Mouse (Mus musculus): ENCODE data around the gene Slc15a1. TPM values are rescaled to one million over a fixed set of nuclear protein-coding genes. Genes with fewer than 3 reads are reported as not detected.
"Not testable (repeated sequence)": the region's sequence is repeated elsewhere in the genome, so short reads cannot be mapped to it uniquely, and the experiment has no call there.

Gene Slc15a1
- polyA plus RNA-seq, 1 experiment from 2014 or later = not detected

DNA sequence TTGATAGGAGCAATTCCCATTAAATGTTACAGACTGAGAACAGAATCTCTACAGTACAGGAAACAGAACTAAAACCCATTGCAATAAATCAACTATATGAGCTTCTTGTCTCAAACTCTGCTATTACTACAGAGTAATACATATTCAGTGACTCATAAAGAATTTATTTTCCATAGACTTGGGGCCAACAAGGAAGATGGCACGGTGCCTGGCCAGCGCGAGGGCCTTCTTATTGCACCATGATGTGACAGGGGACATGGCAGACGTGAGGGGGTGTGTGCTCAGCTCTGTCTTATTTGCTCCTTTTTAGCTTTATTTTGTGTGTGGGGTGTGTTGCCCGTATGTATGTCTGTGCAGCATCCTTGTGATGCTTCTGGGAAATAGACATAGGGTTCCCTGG is 87.5 kb downstream of the Slc15a1 start:
- WGBS = 88% methylated on average over 5 of the region's 5 CpGs
- Histone ChIP-seq H3K4me3 (no peak overlapping the region), H3K4me2 (no peak overlapping the region), H3K27me3 (no peaks in the 10 kb centered on the region), H3K9ac (no peak overlapping the region), H3K4me1 (replicated peaks) (no peaks in the 10 kb centered on the region), H3K27ac (no peak overlapping the region), H3K9me3 (no peaks in the 10 kb centered on the region), H3K36me3 (no peaks in the 10 kb centered on the region)
- no peak for ATAC-seq (ENCODE audit: low FRiP score)

DNA sequence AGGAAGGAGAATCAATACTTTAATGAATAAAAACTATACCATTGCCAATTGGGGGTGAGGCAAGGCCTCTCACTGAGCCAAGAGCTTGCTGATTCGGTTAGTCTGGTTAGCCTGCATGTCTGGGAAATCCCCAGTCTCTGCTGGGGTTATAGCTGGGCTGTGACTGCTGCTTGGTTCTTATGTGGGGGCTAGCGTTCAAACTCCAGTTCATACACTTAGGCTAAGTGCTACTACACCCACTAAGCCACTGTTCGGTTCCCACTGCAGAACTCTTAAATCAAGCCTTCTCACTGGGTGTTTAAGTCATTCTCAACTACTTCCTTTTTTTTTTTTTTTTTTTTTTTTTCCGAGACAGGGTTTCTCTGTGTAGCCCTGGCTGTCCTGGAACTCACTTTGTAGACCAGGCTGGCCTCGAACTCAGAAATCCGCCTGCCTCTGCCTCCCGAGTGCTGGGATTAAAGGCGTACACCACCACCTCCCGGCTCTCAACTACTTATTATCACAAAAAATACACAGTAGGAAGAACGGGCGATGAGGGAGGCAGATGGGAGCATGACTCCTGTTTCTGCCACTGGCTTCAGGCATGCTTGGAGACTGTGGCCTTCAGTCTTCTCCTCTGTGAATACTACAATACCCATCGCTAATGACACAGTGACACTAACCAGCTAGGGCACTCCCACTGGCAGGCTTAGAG is 88.3 kb downstream of the Slc15a1 start:
- Histone ChIP-seq H3K4me3 (no peak overlapping the region), H3K27me3 (no peaks in the 10 kb centered on the region), H3K9me3 (no peaks in the 10 kb centered on the region), H3K9ac (no peak overlapping the region), H3K36me3 (no peaks in the 10 kb centered on the region), H3K4me1 (replicated peaks) (no peaks in the 10 kb centered on the region), H3K27ac (no peak overlapping the region), H3K4me2 (no peak overlapping the region)
- 93% methylated on average over 10 of the region's 12 CpGs for WGBS
- ATAC-seq (ENCODE audit: low FRiP score) = no peak

DNA sequence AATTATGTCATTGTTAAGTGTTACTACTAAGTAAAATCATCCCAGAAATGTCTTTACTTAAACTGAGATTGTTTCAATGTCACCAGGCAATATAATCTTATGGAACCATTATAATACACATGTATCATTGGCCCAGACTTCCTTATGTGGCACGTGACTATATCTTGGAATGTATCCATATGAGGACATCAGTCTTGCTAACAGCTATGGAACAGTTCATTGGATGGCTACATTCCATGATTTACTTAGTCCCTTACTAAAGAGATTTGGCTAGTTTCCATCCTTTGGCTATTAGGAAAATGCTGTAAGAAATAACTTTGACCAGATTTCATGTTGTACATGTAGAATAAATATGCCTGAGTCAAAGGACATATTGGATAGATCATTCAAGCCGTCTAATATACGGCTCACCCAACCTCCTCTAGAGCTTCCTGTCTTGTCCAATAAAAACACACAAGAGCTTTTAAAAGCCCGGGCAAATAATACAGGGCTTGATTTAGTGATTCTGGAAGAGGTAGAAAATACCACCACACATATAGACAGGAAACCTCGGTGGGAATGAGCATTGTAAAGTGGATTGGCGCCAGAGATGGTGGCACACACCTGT is 90.3 kb downstream of the Slc15a1 start:
- Histone ChIP-seq H3K4me2 (no peak overlapping the region), H3K36me3 (no peaks in the 10 kb centered on the region), H3K27me3 (no peaks in the 10 kb centered on the region), H3K4me3 (no peak overlapping the region), H3K4me1 (replicated peaks) (no peaks in the 10 kb centered on the region), H3K9ac (no peak overlapping the region), H3K9me3 (no peaks in the 10 kb centered on the region), H3K27ac (no peak overlapping the region)
- WGBS = 91% methylated on average over 6 of the region's 6 CpGs
- ATAC-seq (ENCODE audit: low FRiP score) = no peak

DNA sequence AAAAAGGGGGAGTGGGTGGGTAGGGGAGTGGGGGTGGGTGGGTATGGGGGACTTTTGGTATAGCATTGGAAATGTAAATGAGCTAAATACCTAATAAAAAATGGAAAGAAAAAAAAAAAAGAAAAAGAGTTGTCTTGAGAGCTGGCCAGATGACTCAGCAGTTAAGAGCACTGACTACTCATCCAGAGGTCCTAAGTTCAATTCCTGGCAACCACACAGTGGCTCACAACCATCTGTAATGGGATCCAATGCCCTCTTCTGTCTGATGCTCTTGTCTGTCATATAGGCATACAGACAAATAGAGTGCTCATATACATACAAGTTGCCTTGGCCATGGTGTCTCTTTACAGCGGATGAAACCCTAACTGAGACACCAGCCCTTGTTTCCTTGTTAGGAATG is 91.3 kb downstream of the Slc15a1 start:
- ATAC-seq (ENCODE audit: low FRiP score); H3K9ac ChIP-seq; H3K36me3 ChIP-seq; H3K9me3 ChIP-seq; H3K4me2 ChIP-seq; H3K27ac ChIP-seq; H3K27me3 ChIP-seq; H3K4me1 ChIP-seq (replicated peaks); H3K4me3 ChIP-seq: not testable (repeated sequence)
- 100% methylated on average over 1 of the region's 1 CpGs for WGBS

Other genes with a start within 250 kb of the Slc15a1 start
- 20.2 TPM in 2 replicates for gene Stk24, start 125.2 kb downstream of the Slc15a1 start, polyA plus RNA-seq (2015; fragmentation: Nextera tagmentation; extraction: Ambion mirVana)